Mouse (Mus musculus) liver, adult 2 months (tissue): ENCODE results near the gene Baz2b.

ENCODE experiments used
- CTCF ChIP-seq: fragments of 200-500 bp; IDR thresholded peaks from 2 replicates; pipeline ENCODE4 v1.5.1; 2011; ENCODE audit warnings: low read depth, low read length, control low read depth
- POLR2A ChIP-seq: fragments of 200-500 bp; IDR thresholded peaks from 2 replicates; pipeline ENCODE4 v1.6.1; 2011; ENCODE audit warnings: low read length, control low read depth; ENCODE audit not compliant: insufficient read depth; ENCODE audit errors: extremely low read depth

- no peak for TF ChIP-seq CTCF
- TF ChIP-seq POLR2A = no peak
These were observed 209.4 kb downstream of the Baz2b start for GRCm38 (mm10) chr2:60000268-60000667.
